Mouse (Mus musculus): ENCODE results near the gene Ppib. TPM values are rescaled to one million over a fixed set of nuclear protein-coding genes. Genes with fewer than 3 reads are reported as not detected.

The Ppib gene
- polyA plus RNA-seq, 1 experiment from 2014 or later = 836 TPM

GRCm38 (mm10) chr9:66060308-66060647 is 256 bp downstream of the Ppib start:
- Histone ChIP-seq H3K4me2 (peak overlapping the region; percentile 72), H3K4me1 (peaks cover 12% of the 10 kb centered on the region), H3K9me3 (no peaks in the 10 kb centered on the region), H3K4me3 (replicated peaks) (peak overlapping the region; percentile 86), H3K27me3 (replicated peaks) (no peaks in the 10 kb centered on the region), H3K9ac (peak overlapping the region; percentile 53), H3K36me3 (peaks cover 24% of the 10 kb centered on the region), H3K27ac (peak overlapping the region; percentile 81)
- peak; percentile 28 for ATAC-seq (ENCODE audit: insufficient read depth, low FRiP score, low read depth)
- under 1% methylated on average over 20 of the region's 20 CpGs for WGBS

- Histone ChIP-seq H3K27ac (peak overlapping the region; percentile 81; the same call in 1 of the 2 replicates), H3K4me3 (replicated peaks) (peak overlapping the region; percentile 86), H3K9me3 (no peaks in the 10 kb centered on the region), H3K9ac (peak overlapping the region; percentile 53), H3K36me3 (peaks cover 31% of the 10 kb centered on the region), H3K27me3 (replicated peaks) (no peaks in the 10 kb centered on the region), H3K4me1 (peaks cover 12% of the 10 kb centered on the region), H3K4me2 (peak overlapping the region; percentile 72)
- WGBS = 16% methylated on average over 4 of the region's 4 CpGs
- no peak for ATAC-seq (ENCODE audit: insufficient read depth, low FRiP score, low read depth)
These were observed 964 bp downstream of the Ppib start for GRCm38 (mm10) chr9:66060986-66061385.

- H3K4me3 ChIP-seq (replicated peaks) = peak overlapping the region; percentile 86
- H3K4me1 ChIP-seq = peaks cover 12% of the 10 kb centered on the region
- H3K4me2 ChIP-seq = peak overlapping the region; percentile 72
- ATAC-seq (ENCODE audit: insufficient read depth, low FRiP score, low read depth) = no peak
- H3K27ac ChIP-seq = peak overlapping the region; percentile 38; the same call in 1 of the 2 replicates
- H3K36me3 ChIP-seq = peaks cover 37% of the 10 kb centered on the region
- H3K27me3 ChIP-seq (replicated peaks) = no peaks in the 10 kb centered on the region
- H3K9ac ChIP-seq = no peak overlapping the region; the same call in 1 of the 2 replicates
- 75% methylated on average over 3 of the region's 3 CpGs for WGBS
- no peaks in the 10 kb centered on the region for H3K9me3 ChIP-seq
These were observed 1.6 kb downstream of the Ppib start for GRCm38 (mm10) chr9:66061656-66062055.

GRCm38 (mm10) chr9:66063446-66063845 is 3.4 kb downstream of the Ppib start:
- Histone ChIP-seq H3K36me3 (peaks cover 42% of the 10 kb centered on the region), H3K4me1 (peaks cover 12% of the 10 kb centered on the region)
- 94% methylated on average over 3 of the region's 3 CpGs for WGBS

GRCm38 (mm10) chr9:66064316-66064715 is 4.3 kb downstream of the Ppib start:
- WGBS = 95% methylated on average over 11 of the region's 11 CpGs
- H3K36me3 ChIP-seq = peaks cover 42% of the 10 kb centered on the region
- ATAC-seq (ENCODE audit: insufficient read depth, low FRiP score, low read depth) = no peak
- no peak overlapping the region for H3K9ac ChIP-seq
- H3K27me3 ChIP-seq (replicated peaks) = peaks cover 7% of the 10 kb centered on the region; the same call in 1 of the 2 replicates
- no peak overlapping the region for H3K4me3 ChIP-seq (replicated peaks)
- peaks cover 16% of the 10 kb centered on the region for H3K4me1 ChIP-seq
- H3K9me3 ChIP-seq = no peaks in the 10 kb centered on the region
- H3K27ac ChIP-seq = no peak overlapping the region
- no peak overlapping the region for H3K4me2 ChIP-seq

More at GRCm38 (mm10) chr9:66063446-66063845, 3.4 kb downstream of the Ppib start:
- Histone ChIP-seq H3K4me3 (replicated peaks) (no peak overlapping the region), H3K9ac (no peak overlapping the region), H3K4me2 (no peak overlapping the region), H3K27ac (no peak overlapping the region), H3K27me3 (replicated peaks) (0 out of 2 replicates have a peak, but pooled peaks cover 7% of the 10 kb centered on the region), H3K9me3 (no peaks in the 10 kb centered on the region)
- no peak for ATAC-seq (ENCODE audit: insufficient read depth, low FRiP score, low read depth)

- Histone ChIP-seq H3K9ac (no peak overlapping the region), H3K4me1 (peaks cover 6% of the 10 kb centered on the region), H3K4me2 (no peak overlapping the region), H3K27me3 (replicated peaks) (peaks cover 11% of the 10 kb centered on the region; the same call in 1 of the 2 replicates), H3K9me3 (no peaks in the 10 kb centered on the region), H3K27ac (no peak overlapping the region), H3K4me3 (replicated peaks) (no peak overlapping the region), H3K36me3 (peaks cover 42% of the 10 kb centered on the region)
- WGBS = 84% methylated on average over 3 of the region's 3 CpGs
- no peak for ATAC-seq (ENCODE audit: insufficient read depth, low FRiP score, low read depth)
These were observed 6.8 kb downstream of the Ppib start for GRCm38 (mm10) chr9:66066791-66067190.

GRCm38 (mm10) chr9:66067542-66067941 is 7.5 kb downstream of the Ppib start:
- Histone ChIP-seq H3K36me3 (peaks cover 41% of the 10 kb centered on the region), H3K4me1 (peaks cover 6% of the 10 kb centered on the region), H3K4me2 (no peak overlapping the region), H3K9ac (no peak overlapping the region), H3K4me3 (replicated peaks) (no peak overlapping the region), H3K27ac (no peak overlapping the region), H3K27me3 (replicated peaks) (peaks cover 11% of the 10 kb centered on the region; the same call in 1 of the 2 replicates), H3K9me3 (no peaks in the 10 kb centered on the region)
- WGBS = 38% methylated on average over 5 of the region's 5 CpGs
- no peak for ATAC-seq (ENCODE audit: insufficient read depth, low FRiP score, low read depth)

GRCm38 (mm10) chr9:66068056-66068455 is 8.0 kb downstream of the Ppib start:
- H3K27me3 ChIP-seq (replicated peaks) = peaks cover 11% of the 10 kb centered on the region; the same call in 1 of the 2 replicates
- WGBS = 64% methylated on average over 4 of the region's 4 CpGs
- no peak for ATAC-seq (ENCODE audit: insufficient read depth, low FRiP score, low read depth)
- peaks cover 36% of the 10 kb centered on the region for H3K36me3 ChIP-seq
- H3K9ac ChIP-seq = no peak overlapping the region
- peaks cover 6% of the 10 kb centered on the region for H3K4me1 ChIP-seq
- H3K9me3 ChIP-seq = no peaks in the 10 kb centered on the region
- H3K4me2 ChIP-seq = peak overlapping the region; percentile 98; the same call in 1 of the 2 replicates
- H3K4me3 ChIP-seq (replicated peaks) = no peak overlapping the region
- H3K27ac ChIP-seq = no peak overlapping the region

GRCm38 (mm10) chr9:66068971-66069391 is 9.0 kb downstream of the Ppib start:
- Histone ChIP-seq H3K27ac (no peak overlapping the region), H3K4me3 (replicated peaks) (peak overlapping the region; percentile 48), H3K9ac (peak overlapping the region; percentile 13; the same call in 1 of the 2 replicates), H3K27me3 (replicated peaks) (peaks cover 11% of the 10 kb centered on the region; the same call in 1 of the 2 replicates), H3K4me1 (peaks cover 6% of the 10 kb centered on the region), H3K4me2 (peak overlapping the region; percentile 98), H3K36me3 (peaks cover 26% of the 10 kb centered on the region), H3K9me3 (no peaks in the 10 kb centered on the region)
- WGBS = 1% methylated on average over 30 of the region's 30 CpGs
- ATAC-seq (ENCODE audit: insufficient read depth, low FRiP score, low read depth) = 0 out of 2 replicates have a peak, but pooled peaks have one; percentile 37

GRCm38 (mm10) chr9:66069583-66069982 is 9.6 kb downstream of the Ppib start, which contains the start of gene Snx22:
Gene Snx22, minus strand, starts transcription at chr9:66069719.
- 2% methylated on average over 22 of the region's 22 CpGs for WGBS
- peak; percentile 97 for ATAC-seq (ENCODE audit: insufficient read depth, low FRiP score, low read depth)
- H3K9me3 ChIP-seq = no peaks in the 10 kb centered on the region

GRCm38 (mm10) chr9:66070151-66070550 is 10.1 kb downstream of the Ppib start:
- H3K36me3 ChIP-seq = peaks cover 19% of the 10 kb centered on the region
- no peak overlapping the region for H3K4me3 ChIP-seq (replicated peaks)
- H3K9ac ChIP-seq = no peak overlapping the region
- H3K27me3 ChIP-seq (replicated peaks) = peaks cover 11% of the 10 kb centered on the region; the same call in 1 of the 2 replicates
- H3K4me2 ChIP-seq = peak overlapping the region; percentile 98; the same call in 1 of the 2 replicates
- no peak overlapping the region for H3K27ac ChIP-seq
- H3K9me3 ChIP-seq = no peaks in the 10 kb centered on the region
- no peak for ATAC-seq (ENCODE audit: insufficient read depth, low FRiP score, low read depth)
- H3K4me1 ChIP-seq = peaks cover 6% of the 10 kb centered on the region
- 77% methylated on average over 5 of the region's 5 CpGs for WGBS

More at GRCm38 (mm10) chr9:66069583-66069982, 9.6 kb downstream of the Ppib start, which contains the start of gene Snx22:
- Histone ChIP-seq H3K27ac (no peak within 1 kb of the TSS), H3K4me1 (peaks cover 6% of the 10 kb centered on the region), H3K9ac (peak within 1 kb of the TSS; percentile 13; the same call in 1 of the 2 replicates), H3K27me3 (replicated peaks) (peaks cover 11% of the 10 kb centered on the region; the same call in 1 of the 2 replicates), H3K4me3 (replicated peaks) (peak within 1 kb of the TSS; percentile 48), H3K36me3 (peaks cover 21% of the 10 kb centered on the region), H3K4me2 (peak within 1 kb of the TSS; percentile 98)

GRCm38 (mm10) chr9:66072754-66073153 is 12.7 kb downstream of the Ppib start:
- H3K4me3 ChIP-seq (replicated peaks) = no peak overlapping the region
- 82% methylated on average over 7 of the region's 7 CpGs for WGBS
- no peak for ATAC-seq (ENCODE audit: insufficient read depth, low FRiP score, low read depth)

More at GRCm38 (mm10) chr9:66072754-66073153, 12.7 kb downstream of the Ppib start:
- no peaks in the 10 kb centered on the region for H3K36me3 ChIP-seq
- no peak overlapping the region for H3K4me2 ChIP-seq
- peaks cover 6% of the 10 kb centered on the region for H3K4me1 ChIP-seq
- H3K9ac ChIP-seq = no peak overlapping the region
- peaks cover 5% of the 10 kb centered on the region; the same call in 1 of the 2 replicates for H3K27me3 ChIP-seq (replicated peaks)
- no peak overlapping the region for H3K27ac ChIP-seq
- no peaks in the 10 kb centered on the region for H3K9me3 ChIP-seq

Measured in stomach, embryonic 15.5 days (tissue).